Mouse (Mus musculus) megakaryocyte, embryonic 14.5 days (primary cell): ENCODE measurements around the gene Wnt7a. TPM values are rescaled to one million over a fixed set of nuclear protein-coding genes. Genes with fewer than 3 reads are reported as not detected.
A peak's percentile ranks its signal among the peaks of the same experiment; 100 is the strongest.

Source experiments
- H3K27me3 ChIP-seq: replicated peaks from 2 replicates; pipeline ENCODE3; 2012; ENCODE audit warnings: inconsistent platforms
- H3K36me3 ChIP-seq: replicated peaks from 2 replicates; pipeline ENCODE3; 2012; ENCODE audit warnings: low read length, inconsistent platforms, mixed read lengths
- H3K4me1 ChIP-seq: 2 replicates; pipeline ENCODE4 v1.6.1; 2012; ENCODE audit warnings: inconsistent platforms
- H3K4me3 ChIP-seq: replicated peaks from 2 replicates; pipeline ENCODE3; 2012; ENCODE audit warnings: moderate library complexity, mild to moderate bottlenecking, inconsistent platforms
- H3K9me3 ChIP-seq: 2 replicates; pipeline ENCODE4 v1.6.1; 2012; ENCODE audit warnings: inconsistent platforms
- FLI1 ChIP-seq: IDR thresholded peaks from 2 replicates; pipeline ENCODE4 v1.6.1; 2012; ENCODE audit warnings: low read length, inconsistent platforms, mixed read lengths
- GATA1 ChIP-seq: IDR thresholded peaks from 3 replicates; pipeline ENCODE4 v1.6.1; 2012; ENCODE audit warnings: mixed read lengths, low read length, inconsistent platforms, borderline replicate concordance
- polyA plus RNA-seq: library from polyadenylated mRNA; stranded (reverse); fragments of >175 nt; gene quantifications from 2 replicates; pipeline ENCODE4 v1.2.3, GENCODE M21; 2012; ENCODE audit warnings: low replicate concordance; ENCODE audit not compliant: insufficient read depth

Wnt7a gene
- polyA plus RNA-seq, 1 experiment = not detected

DNA sequence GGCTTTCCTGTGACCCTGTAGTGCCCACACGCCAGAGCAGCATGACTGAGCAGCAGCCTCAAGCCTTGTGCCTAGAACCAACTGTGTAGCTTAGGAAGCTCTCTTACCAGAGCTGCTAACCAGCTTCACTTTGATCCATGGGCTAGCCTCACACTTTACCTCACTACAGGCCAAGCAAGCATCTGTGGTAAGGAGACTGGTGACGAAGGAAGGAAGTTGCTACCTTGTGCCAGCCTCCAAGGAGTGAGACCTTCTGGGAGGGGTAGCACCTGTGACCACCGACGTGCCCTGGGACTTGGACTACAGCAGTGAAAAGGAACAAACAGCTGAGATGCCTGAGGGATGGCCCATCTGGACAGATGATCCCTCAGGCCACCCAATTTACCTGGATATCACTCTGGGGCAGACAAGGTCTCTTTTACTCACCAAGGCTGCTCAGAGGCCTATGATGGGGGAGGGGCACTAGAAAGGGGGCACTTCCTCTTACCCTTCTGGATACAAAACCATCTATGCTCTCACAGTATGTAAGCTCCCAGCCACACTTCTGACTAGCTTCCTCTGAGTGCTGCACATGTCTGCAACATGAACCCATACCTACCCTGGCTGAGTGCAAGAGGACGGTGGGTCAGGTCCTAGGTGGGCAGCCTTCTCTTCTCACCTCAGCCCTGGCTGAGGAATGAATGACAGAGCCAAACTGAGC lies 18.5 kb downstream of the Wnt7a start:
- Histone ChIP-seq H3K9me3 (peaks cover 10% of the 10 kb centered on the region), H3K36me3 (no peaks in the 10 kb centered on the region), H3K4me1 (no peaks in the 10 kb centered on the region), H3K4me3 (no peak overlapping the region), H3K27me3 (peaks cover 90% of the 10 kb centered on the region)
- TF ChIP-seq GATA1 (no peak), FLI1 (no peak)

GRCm38 (mm10) chr6:91389141-91389540 lies 22.0 kb downstream of the Wnt7a start:
- no peaks in the 10 kb centered on the region for H3K4me1 ChIP-seq
- H3K9me3 ChIP-seq = peaks cover 10% of the 10 kb centered on the region
- no peaks in the 10 kb centered on the region for H3K36me3 ChIP-seq
- TF ChIP-seq GATA1 (no peak), FLI1 (no peak)
- H3K4me3 ChIP-seq = no peak overlapping the region
- H3K27me3 ChIP-seq = peaks cover 88% of the 10 kb centered on the region

DNA sequence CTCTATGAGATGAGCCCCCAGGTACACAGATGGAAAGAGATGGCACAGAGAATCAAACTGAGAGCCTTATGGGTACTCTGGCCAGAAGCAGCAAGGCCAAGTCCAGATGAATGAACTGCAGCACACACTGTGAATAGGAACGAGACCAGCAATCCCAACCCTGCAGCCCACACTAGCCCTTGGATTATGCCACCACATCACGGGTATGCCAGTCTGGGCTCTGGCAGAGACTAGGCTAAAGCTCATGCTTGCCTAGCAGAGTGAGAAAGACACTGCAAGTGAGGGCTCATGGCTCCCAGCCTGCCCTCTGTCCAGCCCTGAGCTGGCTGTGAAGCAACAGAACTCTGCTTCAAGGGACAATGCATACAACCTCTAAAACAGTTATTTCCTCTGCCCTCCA lies 26.7 kb downstream of the Wnt7a start:
- peaks cover 89% of the 10 kb centered on the region for H3K27me3 ChIP-seq
- peaks cover 20% of the 10 kb centered on the region for H3K4me1 ChIP-seq
- H3K36me3 ChIP-seq = no peaks in the 10 kb centered on the region
- TF ChIP-seq FLI1 (no peak), GATA1 (no peak)
- no peaks in the 10 kb centered on the region for H3K9me3 ChIP-seq
- no peak overlapping the region for H3K4me3 ChIP-seq

- no peak overlapping the region for H3K4me3 ChIP-seq
- H3K4me1 ChIP-seq = peaks cover 20% of the 10 kb centered on the region
- TF ChIP-seq GATA1 (no peak), FLI1 (no peak)
- H3K9me3 ChIP-seq = no peaks in the 10 kb centered on the region
- H3K36me3 ChIP-seq = no peaks in the 10 kb centered on the region
- H3K27me3 ChIP-seq = peaks cover 89% of the 10 kb centered on the region
These were observed 27.3 kb downstream of the Wnt7a start for GRCm38 (mm10) chr6:91383871-91384270.

- TF ChIP-seq GATA1 (no peak), FLI1 (no peak)
- Histone ChIP-seq H3K4me3 (no peak overlapping the region), H3K4me1 (peaks cover 20% of the 10 kb centered on the region), H3K27me3 (peaks cover 90% of the 10 kb centered on the region), H3K36me3 (no peaks in the 10 kb centered on the region), H3K9me3 (no peaks in the 10 kb centered on the region)
These were observed 27.9 kb downstream of the Wnt7a start for GRCm38 (mm10) chr6:91383303-91383702.

DNA sequence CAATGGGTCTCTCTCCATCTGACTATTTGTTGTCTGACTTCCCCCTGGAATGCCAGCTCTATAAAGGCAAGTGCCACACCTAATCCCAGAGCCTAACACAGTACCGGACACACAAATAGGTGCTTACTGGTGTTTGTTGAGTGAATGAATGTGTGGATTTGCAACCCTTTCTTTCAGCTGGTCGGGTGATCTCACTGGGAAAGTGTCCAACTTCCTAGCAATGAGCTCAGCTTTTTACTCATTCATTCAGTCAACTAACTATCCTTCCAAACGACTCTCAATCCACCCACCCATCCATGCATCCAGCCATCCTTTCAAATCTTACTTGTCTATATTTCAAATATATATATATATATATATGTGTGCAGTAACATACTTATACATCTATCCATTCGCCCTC lies 31.3 kb downstream of the Wnt7a start:
- Histone ChIP-seq H3K4me1 (peaks cover 20% of the 10 kb centered on the region), H3K27me3 (peaks cover 88% of the 10 kb centered on the region), H3K4me3 (no peak overlapping the region), H3K9me3 (no peaks in the 10 kb centered on the region), H3K36me3 (no peaks in the 10 kb centered on the region)
- no peak for TF ChIP-seq FLI1
- TF ChIP-seq GATA1 = no peak

- Histone ChIP-seq H3K36me3 (no peaks in the 10 kb centered on the region), H3K4me3 (no peak overlapping the region), H3K9me3 (no peaks in the 10 kb centered on the region), H3K4me1 (peaks cover 20% of the 10 kb centered on the region), H3K27me3 (peaks cover 87% of the 10 kb centered on the region)
- TF ChIP-seq GATA1 (no peak), FLI1 (no peak)
These were observed 31.9 kb downstream of the Wnt7a start for GRCm38 (mm10) chr6:91379266-91379665.

- Histone ChIP-seq H3K9me3 (no peaks in the 10 kb centered on the region), H3K27me3 (peaks cover 85% of the 10 kb centered on the region), H3K4me3 (no peak overlapping the region), H3K36me3 (no peaks in the 10 kb centered on the region), H3K4me1 (peaks cover 4% of the 10 kb centered on the region; the same call in 1 of the 2 replicates)
- TF ChIP-seq FLI1 (no peak), GATA1 (no peak)
These were observed 38.2 kb downstream of the Wnt7a start for GRCm38 (mm10) chr6:91372977-91373376.

DNA sequence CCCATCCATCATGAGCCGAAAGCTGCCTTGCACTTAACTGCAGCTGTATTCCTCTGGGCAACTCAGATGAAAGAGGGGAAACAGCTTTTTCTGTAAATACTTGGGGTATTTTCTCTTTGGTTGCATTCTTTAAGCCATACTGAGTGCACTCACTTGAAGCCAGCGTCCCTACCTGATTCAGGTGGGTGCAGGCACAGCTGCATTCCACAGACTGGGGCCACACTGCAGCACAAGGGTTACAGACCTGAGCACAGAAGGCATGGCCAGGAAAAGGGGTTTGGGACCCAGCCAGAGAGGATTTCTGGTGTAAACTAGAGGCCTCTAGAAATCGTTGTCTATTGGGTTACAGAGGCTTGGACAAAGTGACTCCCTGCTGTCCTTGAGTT lies 38.6 kb downstream of the Wnt7a start:
- H3K9me3 ChIP-seq = no peaks in the 10 kb centered on the region
- H3K27me3 ChIP-seq = peaks cover 86% of the 10 kb centered on the region
- peaks cover 4% of the 10 kb centered on the region; the same call in 1 of the 2 replicates for H3K4me1 ChIP-seq
- H3K36me3 ChIP-seq = no peaks in the 10 kb centered on the region
- TF ChIP-seq FLI1 = no peak
- TF ChIP-seq GATA1 = no peak
- no peak overlapping the region for H3K4me3 ChIP-seq

DNA sequence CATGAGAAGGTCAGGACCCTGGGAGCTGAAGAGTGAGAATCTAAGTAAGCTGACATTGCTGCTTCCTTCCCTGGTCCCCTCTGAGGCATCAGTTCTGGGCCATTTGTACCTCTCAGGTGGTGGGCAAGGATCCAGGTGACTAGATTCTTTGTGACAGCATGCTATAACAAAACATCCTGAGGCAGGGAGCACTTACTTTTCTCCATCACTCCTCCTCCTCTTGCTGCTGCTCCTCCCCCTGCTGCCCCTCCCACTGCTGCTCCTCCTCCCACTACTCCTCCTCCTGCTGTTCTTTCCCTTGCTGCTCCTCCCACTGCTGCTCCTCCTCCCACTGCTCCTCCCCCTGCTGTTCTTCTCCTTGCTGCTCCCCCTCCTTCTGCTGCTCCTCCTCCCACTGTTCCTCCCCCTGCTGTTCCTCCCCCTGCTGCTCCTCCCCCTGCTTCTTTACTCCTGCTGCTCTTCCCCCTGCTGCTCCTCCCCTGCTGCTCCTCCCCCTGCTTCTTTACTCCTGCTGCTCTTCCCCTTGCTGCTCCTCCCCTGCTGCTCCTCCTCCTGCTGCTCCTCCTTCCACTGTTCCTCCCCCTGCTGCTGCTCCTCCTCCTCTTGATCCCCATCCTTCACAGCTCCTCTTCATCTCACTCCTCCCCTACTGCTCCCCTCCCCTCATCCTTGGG lies 39.1 kb downstream of the Wnt7a start:
- Histone ChIP-seq H3K36me3 (no peaks in the 10 kb centered on the region), H3K9me3 (no peaks in the 10 kb centered on the region), H3K27me3 (peaks cover 86% of the 10 kb centered on the region), H3K4me1 (peaks cover 4% of the 10 kb centered on the region; the same call in 1 of the 2 replicates), H3K4me3 (peak overlapping the region; percentile 38)
- TF ChIP-seq GATA1 = no peak
